Comparison of ENCODE assay signal across 18 mouse cellular contexts in the genomic region with DNA sequence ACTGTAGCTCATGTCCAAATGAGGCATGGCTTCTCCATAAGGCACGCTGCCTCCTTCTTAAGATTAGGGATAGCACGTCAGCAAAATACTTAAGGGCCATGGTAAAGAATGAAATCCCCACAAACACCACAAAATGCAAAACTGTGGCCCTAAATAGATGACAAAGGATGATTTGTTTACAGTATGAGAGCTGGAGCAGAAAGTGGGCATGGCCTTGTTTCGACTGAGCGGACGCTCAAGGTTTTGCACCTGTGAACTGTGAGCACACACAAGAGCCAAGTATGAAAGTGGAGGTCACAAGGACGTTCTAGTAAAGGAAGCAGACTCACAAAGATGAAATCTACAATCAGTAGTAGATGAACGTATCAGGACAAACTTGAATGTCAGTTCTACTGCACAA. TPM values are rescaled to one million over a fixed set of nuclear protein-coding genes. Genes with fewer than 3 reads are reported as not detected.
DNase-seq lines count a peak whose midpoint lies in the region; ATAC-seq and TF ChIP-seq lines count a peak whose summit lies in the region.
"Had no signal": no experiment of that assay in that cellular context is flagged by ENCODE, and none has a peak within 500 bp of the region (broad histone marks: within the 10 kb centered on the region; RNA-seq: fewer than 3 reads in every experiment).

No protein-coding gene starts in this region.

- no peaks in the 10 kb centered on the region for H3K27me3 ChIP-seq in liver, postnatal 0 days (ENCODE audit: insufficient read depth, low read length)
- H3K27me3 ChIP-seq in myocyte (ENCODE audit: control insufficient read depth, insufficient read depth, insufficient read length), result no peaks in the 10 kb centered on the region
- no peaks in the 10 kb centered on the region for H3K27me3 ChIP-seq in neural tube, embryonic 15.5 days (replicated peaks)
- H3K27me3 ChIP-seq: forebrain, embryonic 12.5 days; heart, embryonic 13.5 days; hindbrain, embryonic 12.5 days had no signal

- no peak for TF ChIP-seq EP300 in liver, postnatal 0 days (IDR thresholded peaks at IDR 0.05; ENCODE audit: low read depth)

- peak overlapping the region; percentile 69; the same call in 1 of the 2 replicates for H3K27ac ChIP-seq in liver, postnatal 0 days (ENCODE audit: low read depth)
- H3K27ac ChIP-seq in neural tube, embryonic 15.5 days (replicated peaks), result no peak overlapping the region
- H3K27ac ChIP-seq: forebrain, embryonic 12.5 days; hindbrain, embryonic 12.5 days; hindbrain, postnatal 0 days had no signal

- peaks cover 7% of the 10 kb centered on the region for H3K4me1 ChIP-seq in liver, postnatal 0 days (ENCODE audit: insufficient read depth)
- H3K4me1 ChIP-seq in neural tube, embryonic 15.5 days, result peaks cover 4% of the 10 kb centered on the region; the same call in 1 of the 2 replicates
- H3K4me1 ChIP-seq: forebrain, embryonic 12.5 days; hindbrain, embryonic 12.5 days had no signal

- no peaks in the 10 kb centered on the region for H3K9me3 ChIP-seq in liver, postnatal 0 days (ENCODE audit: low read length)
- no peaks in the 10 kb centered on the region for H3K9me3 ChIP-seq in neural tube, embryonic 15.5 days (replicated peaks)
- H3K9me3 ChIP-seq: forebrain, embryonic 12.5 days; heart, embryonic 13.5 days; hindbrain, embryonic 12.5 days had no signal

- no peaks in the 10 kb centered on the region; the same call in 1 of the 2 replicates for H3K36me3 ChIP-seq in liver, postnatal 0 days (replicated peaks; ENCODE audit: insufficient read depth, low read length)
- peaks cover under 1% of the 10 kb centered on the region for H3K36me3 ChIP-seq in myocyte (ENCODE audit: control insufficient read depth, insufficient read depth)
- H3K36me3 ChIP-seq in neural tube, embryonic 15.5 days, result no peaks in the 10 kb centered on the region
- H3K36me3 ChIP-seq: hindbrain, embryonic 12.5 days had no signal

- no peak overlapping the region for H3K9ac ChIP-seq in liver, postnatal 0 days (replicated peaks)
- H3K9ac ChIP-seq in neural tube, embryonic 15.5 days (replicated peaks), result no peak overlapping the region
- H3K9ac ChIP-seq: forebrain, embryonic 12.5 days; heart, embryonic 13.5 days; hindbrain, embryonic 12.5 days had no signal

- 73% methylated on average over 7 of the region's 7 CpGs for WGBS in liver, postnatal 0 days (ENCODE audit: insufficient replicate concordance)
- WGBS in neural tube, embryonic 15.5 days, result 93% methylated on average over 7 of the region's 7 CpGs

- H3K79me2 ChIP-seq in myocyte (ENCODE audit: control insufficient read depth, insufficient read depth), result peaks cover 11% of the 10 kb centered on the region

- no peak overlapping the region for H3K4me3 ChIP-seq in liver, postnatal 0 days (ENCODE audit: low read depth, low read length)
- H3K4me3 ChIP-seq in myocyte, result no peak overlapping the region
- no peak overlapping the region for H3K4me3 ChIP-seq in neural tube, embryonic 15.5 days (replicated peaks)
- H3K4me3 ChIP-seq: forebrain, embryonic 12.5 days; heart, embryonic 13.5 days; hindbrain, embryonic 12.5 days had no signal

- 0 out of 2 replicates have a peak, but pooled peaks have one; percentile 26 for ATAC-seq in liver, postnatal 0 days
- ATAC-seq in neural tube, embryonic 15.5 days (ENCODE audit: low FRiP score), result no peak

- TF ChIP-seq POLR2A in myocyte (IDR thresholded peaks at IDR 0.05; ENCODE audit: insufficient read length, low read depth), result no peak

- DNase-seq in liver, postnatal 0 days, result no peak
- no peak for DNase-seq in liver
- DNase-seq in A20 (ENCODE audit: low read depth, low spot score), result peak; percentile 94
- peak; percentile 53 to 59 for DNase-seq in B cell, adult 2 months
- no peak for DNase-seq in ovary, adult 18-20 months (ENCODE audit: low spot score)
- DNase-seq in urinary bladder, postnatal 25 days (ENCODE audit: low spot score), result no peak
- DNase-seq: adrenal gland, adult 2 months; adrenal gland, postnatal 25 days; cerebellum, adult 2 months; cerebellum, postnatal 10 days; gastrocnemius, postnatal 10 days; heart, postnatal 4 days had no signal

- no peak overlapping the region for H3K4me2 ChIP-seq in liver, postnatal 0 days (ENCODE audit: low read depth, low read length)
- peak overlapping the region; percentile 75 for H3K4me2 ChIP-seq in myocyte (ENCODE audit: low read depth)
- H3K4me2 ChIP-seq in neural tube, embryonic 15.5 days, result no peak overlapping the region
- H3K4me2 ChIP-seq: forebrain, embryonic 12.5 days; hindbrain, embryonic 12.5 days had no signal

- H3ac ChIP-seq in myocyte (ENCODE audit: control insufficient read depth, insufficient read length), result no peak overlapping the region

- TF ChIP-seq CTCF in liver, postnatal 0 days (IDR thresholded peaks at IDR 0.05; ENCODE audit: low read depth), result no peak

TF ChIP-seq in myocyte, 11 proteins besides CTCF, POLR2A, EP300 and RAD21:
- TF ChIP-seq TCF3 (IDR thresholded peaks at IDR 0.05; ENCODE audit: insufficient read length, low read depth) (no peak), REST (IDR thresholded peaks at IDR 0.05; ENCODE audit: insufficient read depth, insufficient read length) (no peak), POLR2AphosphoS2 (IDR thresholded peaks at IDR 0.05; ENCODE audit: insufficient read length, low read depth) (no peak), E2F4 (IDR thresholded peaks at IDR 0.05; ENCODE audit: insufficient read depth) (no peak), MYOG (IDR thresholded peaks at IDR 0.05; ENCODE audit: control insufficient read depth in 1 of 3, insufficient read depth in 1 of 3, insufficient read length in 2 of 3, low read depth in 2 of 3) (no peak), SRF (IDR thresholded peaks at IDR 0.05; ENCODE audit: control insufficient read depth, insufficient read length, low read depth) (no peak), MAX (IDR thresholded peaks at IDR 0.05; ENCODE audit: low read depth) (no peak), TCF12 (IDR thresholded peaks at IDR 0.05; ENCODE audit: insufficient read depth, poor library complexity, severe bottlenecking) (no peak), MYOD1 (IDR thresholded peaks at IDR 0.05; ENCODE audit: control insufficient read depth in 1 of 3, insufficient read length in 2 of 3, low read depth in 2 of 3) (no peak), CEBPB (IDR thresholded peaks at IDR 0.05; ENCODE audit: insufficient read depth, poor library complexity, severe bottlenecking) (no peak), USF1 (IDR thresholded peaks at IDR 0.05; ENCODE audit: low read depth) (no peak)

RNA-seq across cellular contexts. Expression of gene Tram2, which starts 38.9 kb away (rescaled TPM):
- 5.5 and 6.5 TPM in 2 replicates for polyA plus RNA-seq in liver, postnatal 0 days (2015; fragmentation: Nextera tagmentation; extraction: Ambion mirVana)
- 4.2 TPM for polyA plus RNA-seq in myocyte (2012; fragmentation: generic; extraction: Trizol)
- polyA plus RNA-seq in neural tube, embryonic 15.5 days (2015; fragmentation: Nextera tagmentation; extraction: Ambion mirVana), result 2.2 and 3.1 TPM in 2 replicates

Comparison
In these comparisons a context has a peak if more than half of its experiments do, and no peak if none do; other contexts are left out.
1. DNase-seq: peak in A20 (single experiment) and B cell, adult 2 months (2 of 2); none in liver, postnatal 0 days (single experiment), liver (single experiment), ovary, adult 18-20 months (single experiment) and urinary bladder, postnatal 25 days (single experiment).